Mouse (Mus musculus) heart, adult 2 months (tissue): ENCODE results near the gene Slc35g3.

Experiments used
- CTCF ChIP-seq: fragments of 200-600 bp; IDR thresholded peaks from 2 replicates; pipeline ENCODE4 v1.8.1; 2022; ENCODE audit warnings: antibody characterized with exemption, mild to moderate bottlenecking, moderate library complexity
- EP300 ChIP-seq: fragments of 200-500 bp; IDR thresholded peaks from 2 replicates; pipeline ENCODE4 v1.6.1; 2011; ENCODE audit warnings: low read depth, low read length, control low read depth; ENCODE audit not compliant: insufficient read depth
- POLR2A ChIP-seq: fragments of 200-500 bp; IDR thresholded peaks from 2 replicates; pipeline ENCODE4 v1.6.1; 2011; ENCODE audit warnings: mild to moderate bottlenecking, low read depth, low read length, control low read depth; ENCODE audit not compliant: insufficient read depth

DNA sequence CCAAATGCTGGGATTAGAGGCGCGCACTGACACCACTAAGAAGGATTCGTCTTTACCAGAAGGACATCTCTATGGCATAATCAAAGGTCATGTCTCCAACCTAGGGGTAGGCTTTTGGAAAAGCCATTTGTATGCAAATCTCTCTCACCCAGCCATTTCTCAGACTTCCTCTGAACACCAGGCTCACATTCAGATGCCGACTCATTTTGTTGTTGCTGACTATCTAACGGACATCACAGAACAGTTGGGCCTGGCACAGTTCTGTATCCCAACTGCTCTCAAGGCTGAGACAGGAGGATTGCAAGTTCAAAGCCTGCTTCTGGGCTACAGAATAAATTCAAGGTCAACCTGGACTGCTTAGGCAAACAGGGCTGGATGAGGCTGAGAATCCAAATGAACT is 25.5 kb upstream of the Slc35g3 start:
- TF ChIP-seq CTCF: no peak
- TF ChIP-seq POLR2A: no peak
- no peak for TF ChIP-seq EP300
